Mouse (Mus musculus) heart, postnatal 0 days (tissue): ENCODE measurements around the gene Zbtb43.

Experiments used
- CTCF ChIP-seq: IDR thresholded peaks from 2 replicates; pipeline ENCODE4 v1.5.1; 2016; ENCODE audit warnings: antibody characterized with exemption, control low read depth, low read depth
- EP300 ChIP-seq: IDR thresholded peaks from 2 replicates; pipeline ENCODE4 v1.6.1; 2016; ENCODE audit warnings: antibody characterized with exemption, low read depth

GRCm38 (mm10) chr2:33444862-33445261 is 23.5 kb downstream of the Zbtb43 start:
- no peak for TF ChIP-seq EP300
- no peak for TF ChIP-seq CTCF
